Mouse (Mus musculus): ENCODE measurements around the gene Ptprj.

The Ptprj gene

DNA sequence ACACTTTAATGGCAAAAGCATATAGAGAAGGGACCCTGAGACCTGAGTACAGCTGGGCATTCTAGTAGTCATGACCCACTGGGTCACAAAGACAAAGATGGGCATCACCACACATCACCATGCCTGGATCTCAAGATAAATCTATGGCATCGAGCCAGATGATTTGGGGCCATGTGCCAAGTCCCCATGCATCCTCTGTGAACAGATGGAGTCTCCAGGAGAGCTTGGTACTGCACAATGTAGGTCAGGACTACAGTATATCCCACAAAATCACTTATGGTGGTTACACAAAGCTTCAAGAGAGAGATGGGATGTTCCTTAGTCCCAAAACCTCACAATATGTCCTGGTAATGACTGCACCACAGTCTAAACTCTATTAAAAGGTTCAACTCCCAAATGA, 81.4 kb downstream of the Ptprj start:
- H3K27me3 ChIP-seq (ENCODE audit: insufficient read depth, low read length), result no peaks in the 10 kb centered on the region
- no peak overlapping the region for H3K4me3 ChIP-seq (replicated peaks; ENCODE audit: low read length)
- H3K4me1 ChIP-seq (replicated peaks; ENCODE audit: low read depth, low read length), result peaks cover 5% of the 10 kb centered on the region
- no peaks in the 10 kb centered on the region for H3K36me3 ChIP-seq (ENCODE audit: insufficient read depth, low read length)
- TF ChIP-seq CTCF (conservative IDR thresholded peaks at IDR 0.05; ENCODE audit: low read length) (no peak), NANOG (IDR thresholded peaks at IDR 0.05; ENCODE audit: borderline replicate concordance, low read length) (no peak), POU5F1 (IDR thresholded peaks at IDR 0.05; ENCODE audit: borderline replicate concordance, low read length) (no peak)
- peaks cover 5% of the 10 kb centered on the region; the same call in 1 of the 2 replicates for H3K9me3 ChIP-seq (ENCODE audit: low read length)

DNA sequence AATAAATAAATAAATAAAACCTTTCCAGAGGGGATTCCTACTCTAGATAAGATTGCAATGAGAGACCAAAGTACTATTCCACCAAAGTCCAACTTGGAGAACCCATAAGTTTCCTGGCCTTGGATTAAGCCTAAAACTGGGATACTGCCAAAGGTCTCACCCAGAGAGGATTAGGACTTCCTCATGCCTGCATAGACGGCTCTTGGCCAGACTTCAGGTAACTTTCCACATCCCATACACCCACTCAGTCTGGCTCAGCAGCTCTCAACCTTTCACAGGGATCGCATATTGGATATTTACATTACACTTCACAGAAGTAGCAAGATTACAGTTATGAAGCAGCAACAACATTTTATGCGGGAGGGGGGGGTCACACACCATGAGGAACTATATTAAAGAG, 82.9 kb downstream of the Ptprj start:
- Histone ChIP-seq H3K4me1 (replicated peaks; ENCODE audit: low read depth, low read length) (peaks cover 5% of the 10 kb centered on the region), H3K4me3 (replicated peaks; ENCODE audit: low read length) (no peak overlapping the region), H3K36me3 (ENCODE audit: insufficient read depth, low read length) (no peaks in the 10 kb centered on the region), H3K9me3 (ENCODE audit: low read length) (peaks cover 5% of the 10 kb centered on the region; the same call in 1 of the 2 replicates), H3K27me3 (ENCODE audit: insufficient read depth, low read length) (no peaks in the 10 kb centered on the region)
- TF ChIP-seq POU5F1 (IDR thresholded peaks at IDR 0.05; ENCODE audit: borderline replicate concordance, low read length) (no peak), CTCF (conservative IDR thresholded peaks at IDR 0.05; ENCODE audit: low read length) (no peak), NANOG (IDR thresholded peaks at IDR 0.05; ENCODE audit: borderline replicate concordance, low read length) (no peak)

DNA sequence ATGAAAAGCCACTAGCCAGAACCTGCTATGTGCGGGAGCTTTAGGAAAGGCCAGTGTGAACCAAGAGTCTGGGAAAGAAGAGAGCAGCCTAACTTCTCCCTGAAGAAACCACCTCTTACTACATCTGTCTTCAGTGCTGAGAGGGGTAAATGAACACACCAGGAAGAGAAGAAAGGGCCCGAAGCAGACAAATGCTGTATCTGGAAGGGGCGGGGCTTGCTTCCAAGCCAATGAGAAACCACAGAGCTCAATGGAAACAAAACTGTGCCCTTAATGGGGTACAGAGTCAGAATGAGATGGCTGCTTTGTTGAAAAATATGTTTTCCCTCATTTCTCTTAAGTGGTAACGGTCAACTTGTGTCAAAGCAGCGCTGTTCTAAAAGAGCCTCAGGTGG, 83.8 kb downstream of the Ptprj start:
- no peaks in the 10 kb centered on the region for H3K9me3 ChIP-seq (ENCODE audit: low read length)
- H3K4me1 ChIP-seq (replicated peaks; ENCODE audit: low read depth, low read length), result peaks cover 5% of the 10 kb centered on the region
- no peaks in the 10 kb centered on the region for H3K27me3 ChIP-seq (ENCODE audit: insufficient read depth, low read length)
- H3K4me3 ChIP-seq (replicated peaks; ENCODE audit: low read length), result no peak overlapping the region
- TF ChIP-seq CTCF (conservative IDR thresholded peaks at IDR 0.05; ENCODE audit: low read length), result no peak
- no peak for TF ChIP-seq POU5F1 (IDR thresholded peaks at IDR 0.05; ENCODE audit: borderline replicate concordance, low read length)
- no peak for TF ChIP-seq NANOG (IDR thresholded peaks at IDR 0.05; ENCODE audit: borderline replicate concordance, low read length)
- H3K36me3 ChIP-seq (ENCODE audit: insufficient read depth, low read length), result no peaks in the 10 kb centered on the region

DNA sequence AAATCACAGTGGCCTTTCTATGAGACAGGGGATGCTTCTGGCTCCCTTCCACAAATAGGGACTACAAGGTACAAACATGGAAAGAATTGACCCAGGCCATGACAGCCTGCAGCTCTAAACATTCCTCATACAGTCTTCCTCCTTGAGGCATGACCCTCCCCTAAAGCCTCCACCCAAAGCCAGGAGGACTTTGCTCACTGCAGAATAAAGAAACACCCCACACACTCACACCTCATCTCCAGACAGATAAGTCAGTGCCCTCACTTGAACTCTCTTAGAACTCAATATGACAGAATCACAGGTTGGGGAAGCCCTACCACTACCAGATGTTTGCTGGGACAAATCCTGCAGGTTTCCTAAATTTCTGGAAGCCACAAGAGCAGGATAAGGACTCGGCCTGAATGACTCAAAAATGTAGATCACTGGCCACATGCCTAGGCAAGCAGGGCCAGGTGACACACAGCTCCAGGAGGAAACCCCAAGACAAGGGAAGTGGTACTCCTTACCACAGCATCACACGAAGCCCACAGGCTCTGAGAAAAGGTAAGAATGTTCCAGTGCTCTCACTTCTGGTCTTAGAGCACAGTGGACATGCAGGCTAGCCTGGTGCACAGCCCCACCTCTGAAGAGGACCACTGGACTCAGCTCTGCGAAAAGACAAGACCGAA, 84.3 kb downstream of the Ptprj start:
- H3K4me1 ChIP-seq (replicated peaks; ENCODE audit: low read depth, low read length), result peaks cover 5% of the 10 kb centered on the region
- H3K36me3 ChIP-seq (ENCODE audit: insufficient read depth, low read length), result no peaks in the 10 kb centered on the region
- H3K27me3 ChIP-seq (ENCODE audit: insufficient read depth, low read length), result no peaks in the 10 kb centered on the region
- no peak for TF ChIP-seq CTCF (conservative IDR thresholded peaks at IDR 0.05; ENCODE audit: low read length)
- TF ChIP-seq NANOG (IDR thresholded peaks at IDR 0.05; ENCODE audit: borderline replicate concordance, low read length), result no peak
- TF ChIP-seq POU5F1 (IDR thresholded peaks at IDR 0.05; ENCODE audit: borderline replicate concordance, low read length), result no peak
- H3K9me3 ChIP-seq (ENCODE audit: low read length), result no peaks in the 10 kb centered on the region
- no peak overlapping the region for H3K4me3 ChIP-seq (replicated peaks; ENCODE audit: low read length)

DNA sequence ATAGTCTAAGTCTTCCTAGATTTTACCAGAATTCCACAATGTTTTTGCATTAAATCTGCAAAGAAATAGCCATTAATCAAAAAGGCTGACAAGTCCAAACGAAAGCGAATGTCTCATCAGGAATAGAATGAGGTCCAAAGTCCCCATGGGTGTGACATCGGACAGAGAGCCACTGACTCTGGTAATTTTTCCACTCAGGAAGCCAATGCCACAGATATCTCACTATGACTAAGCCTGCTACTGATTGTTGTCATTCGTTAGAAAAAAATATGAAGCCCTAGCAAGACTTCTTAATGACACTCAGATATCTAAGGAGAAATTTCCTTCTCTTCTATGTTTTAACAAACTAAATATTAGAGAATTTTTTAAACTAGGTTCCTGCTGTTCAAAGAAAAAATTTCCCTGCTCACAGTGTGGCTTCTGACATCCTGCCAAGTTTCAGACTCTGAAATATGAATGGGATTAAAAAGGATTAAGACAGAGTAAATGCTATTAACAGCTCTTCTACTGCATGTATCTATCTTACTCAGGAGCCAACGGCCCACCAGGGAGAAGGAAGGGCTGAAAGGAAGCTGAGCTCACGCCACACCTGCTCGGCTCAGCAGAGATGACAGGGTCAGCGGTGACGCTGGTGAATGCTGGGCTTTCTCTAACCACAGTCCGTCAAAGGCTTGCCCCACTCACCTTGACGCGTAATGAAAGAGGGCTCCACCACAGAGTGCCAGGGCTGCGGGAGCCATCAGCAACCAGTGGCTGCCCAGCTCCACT, 90.0 kb downstream of the Ptprj start:
- no peak overlapping the region for H3K4me3 ChIP-seq (replicated peaks; ENCODE audit: low read length)
- TF ChIP-seq POU5F1 (IDR thresholded peaks at IDR 0.05; ENCODE audit: borderline replicate concordance, low read length) (no peak), NANOG (IDR thresholded peaks at IDR 0.05; ENCODE audit: borderline replicate concordance, low read length) (no peak), CTCF (conservative IDR thresholded peaks at IDR 0.05; ENCODE audit: low read length) (no peak)
- H3K4me1 ChIP-seq (replicated peaks; ENCODE audit: low read depth, low read length), result peaks cover 13% of the 10 kb centered on the region
- no peaks in the 10 kb centered on the region for H3K36me3 ChIP-seq (ENCODE audit: insufficient read depth, low read length)
- H3K9me3 ChIP-seq (ENCODE audit: low read length), result no peaks in the 10 kb centered on the region
- no peaks in the 10 kb centered on the region for H3K27me3 ChIP-seq (ENCODE audit: insufficient read depth, low read length)

DNA sequence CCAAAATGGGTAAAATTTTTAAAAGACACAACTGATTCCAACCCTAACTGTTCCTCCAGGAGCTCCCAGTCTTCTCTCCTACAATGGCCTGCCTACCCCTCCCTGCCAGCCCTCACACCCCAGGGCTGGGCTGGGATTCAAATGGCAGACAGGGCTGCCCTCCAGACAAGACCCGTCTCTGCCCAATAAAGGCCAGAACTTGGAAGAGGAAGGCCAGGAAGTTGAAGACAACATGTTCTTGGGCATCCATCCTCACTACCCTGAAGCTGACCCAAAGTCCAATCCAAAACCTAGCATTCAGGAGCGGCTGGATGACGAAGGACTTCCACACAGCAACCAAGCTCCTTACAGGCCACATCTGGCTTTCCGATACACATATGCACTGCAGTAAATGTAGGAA, 90.6 kb downstream of the Ptprj start:
- H3K36me3 ChIP-seq (ENCODE audit: insufficient read depth, low read length), result no peaks in the 10 kb centered on the region
- TF ChIP-seq POU5F1 (IDR thresholded peaks at IDR 0.05; ENCODE audit: borderline replicate concordance, low read length) (no peak), NANOG (IDR thresholded peaks at IDR 0.05; ENCODE audit: borderline replicate concordance, low read length) (no peak), CTCF (conservative IDR thresholded peaks at IDR 0.05; ENCODE audit: low read length) (no peak)
- H3K4me3 ChIP-seq (replicated peaks; ENCODE audit: low read length), result no peak overlapping the region
- no peaks in the 10 kb centered on the region for H3K27me3 ChIP-seq (ENCODE audit: insufficient read depth, low read length)
- peaks cover 16% of the 10 kb centered on the region for H3K4me1 ChIP-seq (replicated peaks; ENCODE audit: low read depth, low read length)
- no peaks in the 10 kb centered on the region for H3K9me3 ChIP-seq (ENCODE audit: low read length)

DNA sequence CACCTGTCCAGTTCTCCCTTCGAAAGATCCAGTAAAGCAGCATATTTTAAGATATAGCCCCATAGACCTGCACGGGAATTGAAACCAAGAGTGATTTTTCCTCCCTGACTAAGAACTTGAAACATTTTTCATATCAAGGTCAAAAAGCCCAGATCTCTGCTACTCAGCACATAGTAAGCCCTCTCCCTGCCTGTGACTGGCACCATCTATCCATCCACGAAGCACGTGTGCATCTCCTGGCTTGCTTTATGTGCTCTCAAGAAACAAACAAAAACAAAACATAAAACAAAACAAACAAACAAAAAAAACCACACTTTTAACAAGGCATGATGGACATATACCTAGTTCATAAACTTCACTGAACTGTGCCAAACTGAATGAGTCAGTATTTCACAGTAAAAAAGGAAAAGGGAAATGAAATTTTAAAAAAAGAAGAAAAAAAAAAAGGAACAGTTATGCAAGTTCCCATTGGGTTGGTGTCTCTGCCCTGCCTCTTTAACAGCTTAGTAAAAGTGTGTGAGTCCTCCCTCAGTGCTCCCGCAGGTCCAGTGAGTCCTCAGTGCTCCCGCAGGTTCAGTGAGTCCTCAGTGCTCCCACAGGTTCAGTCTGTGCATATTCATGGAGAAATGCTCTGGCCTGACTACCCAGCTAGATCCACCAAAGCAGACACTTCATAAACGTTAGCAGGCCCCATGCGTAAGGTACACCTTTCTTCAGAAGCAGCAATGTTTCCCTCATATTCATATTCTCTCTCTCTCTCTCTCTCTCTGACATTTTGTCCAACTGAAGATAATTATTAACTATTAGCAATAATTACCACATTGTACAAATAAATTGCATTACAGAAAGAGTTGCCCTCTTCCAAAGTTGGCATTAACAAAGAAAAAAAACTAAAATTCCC, 91.5 kb downstream of the Ptprj start:
- no peaks in the 10 kb centered on the region for H3K27me3 ChIP-seq (ENCODE audit: insufficient read depth, low read length)
- no peak for TF ChIP-seq NANOG (IDR thresholded peaks at IDR 0.05; ENCODE audit: borderline replicate concordance, low read length)
- no peak for TF ChIP-seq POU5F1 (IDR thresholded peaks at IDR 0.05; ENCODE audit: borderline replicate concordance, low read length)
- no peak overlapping the region for H3K4me3 ChIP-seq (replicated peaks; ENCODE audit: low read length)
- no peaks in the 10 kb centered on the region for H3K9me3 ChIP-seq (ENCODE audit: low read length)
- peaks cover 20% of the 10 kb centered on the region for H3K4me1 ChIP-seq (replicated peaks; ENCODE audit: low read depth, low read length)
- H3K36me3 ChIP-seq (ENCODE audit: insufficient read depth, low read length), result no peaks in the 10 kb centered on the region
